Mouse (Mus musculus): ENCODE data around the gene Sorcs1. TPM values are rescaled to one million over a fixed set of nuclear protein-coding genes. Genes with fewer than 3 reads are reported as not detected.

Gene Sorcs1
- polyA plus RNA-seq, 2 experiments from 2014 or later: not detected

GRCm38 (mm10) chr19:50558771-50559170 is 119.7 kb downstream of the Sorcs1 start:
- ATAC-seq: no peak

GRCm38 (mm10) chr19:50534031-50534430 is 144.4 kb downstream of the Sorcs1 start:
- no peak for ATAC-seq

- no peak for ATAC-seq
Measured at GRCm38 (mm10) chr19:50527835-50528234, 150.6 kb downstream of the Sorcs1 start.

GRCm38 (mm10) chr19:50526094-50526493 is 152.4 kb downstream of the Sorcs1 start:
- ATAC-seq: no peak

GRCm38 (mm10) chr19:50521943-50522342 is 156.5 kb downstream of the Sorcs1 start:
- ATAC-seq: no peak

GRCm38 (mm10) chr19:50515059-50515673 is 163.3 kb downstream of the Sorcs1 start:
- no peak for ATAC-seq

- no peak for ATAC-seq
Measured at GRCm38 (mm10) chr19:50514309-50514830, 164.1 kb downstream of the Sorcs1 start.

- ATAC-seq: no peak
Measured at GRCm38 (mm10) chr19:50502816-50503215, 175.6 kb downstream of the Sorcs1 start.

GRCm38 (mm10) chr19:50491121-50491520 is 187.3 kb downstream of the Sorcs1 start:
- ATAC-seq: no peak

GRCm38 (mm10) chr19:50490721-50491120 is 187.7 kb downstream of the Sorcs1 start:
- no peak for ATAC-seq

GRCm38 (mm10) chr19:50489786-50490185 is 188.7 kb downstream of the Sorcs1 start:
- ATAC-seq: no peak

- no peak for ATAC-seq
Measured at GRCm38 (mm10) chr19:50488421-50488820, 190.0 kb downstream of the Sorcs1 start.

GRCm38 (mm10) chr19:50487768-50488167 is 190.7 kb downstream of the Sorcs1 start:
- no peak for ATAC-seq

GRCm38 (mm10) chr19:50486345-50486744 is 192.1 kb downstream of the Sorcs1 start:
- ATAC-seq: no peak

- ATAC-seq: no peak
Measured at GRCm38 (mm10) chr19:50476774-50477173, 201.7 kb downstream of the Sorcs1 start.

GRCm38 (mm10) chr19:50468592-50468991 is 209.9 kb downstream of the Sorcs1 start:
- ATAC-seq: no peak

- no peak for ATAC-seq
Measured at GRCm38 (mm10) chr19:50464811-50465210, 213.6 kb downstream of the Sorcs1 start.

- ATAC-seq: no peak
Measured at GRCm38 (mm10) chr19:50458581-50458980, 219.9 kb downstream of the Sorcs1 start.

- ATAC-seq: no peak
Measured at GRCm38 (mm10) chr19:50457275-50457892, 221.1 kb downstream of the Sorcs1 start.

- no peak for ATAC-seq
Measured at GRCm38 (mm10) chr19:50441099-50441498, 237.3 kb downstream of the Sorcs1 start.

GRCm38 (mm10) chr19:50440246-50440910 is 238.1 kb downstream of the Sorcs1 start:
- ATAC-seq: no peak

- no peak for ATAC-seq
Measured at GRCm38 (mm10) chr19:50439464-50439881, 239.0 kb downstream of the Sorcs1 start.

GRCm38 (mm10) chr19:50422928-50423327 is 255.5 kb downstream of the Sorcs1 start:
- ATAC-seq: no peak
